Mouse (Mus musculus): ENCODE data around the gene Dnajc4. TPM values are rescaled to one million over a fixed set of nuclear protein-coding genes. Genes with fewer than 3 reads are reported as not detected.
A peak's percentile ranks its signal among the peaks of the same experiment; 100 is the strongest.

Dnajc4 gene
- polyA plus RNA-seq, 1 experiment, result 28.5 TPM

DNA sequence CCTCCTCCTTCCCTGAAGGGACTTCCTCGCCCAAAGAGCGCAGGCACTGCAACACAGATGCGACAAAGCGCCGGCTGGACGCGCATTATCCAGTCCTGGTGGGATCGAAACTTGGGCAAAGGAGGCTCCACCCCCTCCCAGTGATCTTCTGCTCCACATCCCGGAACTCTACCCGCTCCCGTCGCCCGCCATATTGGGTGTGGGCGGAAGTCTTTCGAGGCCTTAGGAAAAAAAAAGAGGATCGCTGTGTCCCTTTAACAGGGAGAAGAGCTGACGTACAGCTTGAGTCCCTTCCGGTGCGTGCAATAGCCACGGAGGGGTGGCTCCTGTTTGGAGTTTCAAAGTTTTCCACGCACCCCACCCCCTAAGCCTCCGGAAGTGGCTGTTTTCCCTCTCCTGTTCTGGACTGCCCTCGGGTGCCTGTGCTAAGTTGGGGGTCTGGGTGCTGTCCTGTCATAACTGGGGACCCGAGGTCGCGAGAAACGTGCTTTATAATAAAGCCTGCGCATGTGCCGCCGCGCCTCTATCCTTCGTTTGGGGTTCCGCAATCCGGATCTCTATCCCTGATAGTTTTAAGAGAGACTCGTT, 40.9 kb downstream of the Dnajc4 start:
- no peaks in the 10 kb centered on the region for H3K36me3 ChIP-seq (ENCODE audit: control insufficient read depth, insufficient read depth)
- H3K4me2 ChIP-seq (ENCODE audit: low read depth), result peak overlapping the region; percentile 98
- peak overlapping the region; percentile 63 for H3ac ChIP-seq (ENCODE audit: control insufficient read depth, insufficient read length)
- H3K4me3 ChIP-seq, result peak overlapping the region; percentile 86
- H3K27me3 ChIP-seq (ENCODE audit: control insufficient read depth, insufficient read depth, insufficient read length), result no peaks in the 10 kb centered on the region
- H3K79me2 ChIP-seq (ENCODE audit: control insufficient read depth, insufficient read depth), result no peaks in the 10 kb centered on the region
- TF ChIP-seq E2F4 (IDR thresholded peaks at IDR 0.05; ENCODE audit: insufficient read depth) (no peak), MYOG (IDR thresholded peaks at IDR 0.05; ENCODE audit: control insufficient read depth in 1 of 3, insufficient read depth in 1 of 3, insufficient read length in 2 of 3, low read depth in 2 of 3) (no peak), MYOD1 (IDR thresholded peaks at IDR 0.05; ENCODE audit: control insufficient read depth in 1 of 3, insufficient read length in 2 of 3, low read depth in 2 of 3) (no peak), POLR2AphosphoS2 (IDR thresholded peaks at IDR 0.05; ENCODE audit: insufficient read length, low read depth) (peak; percentile 79), REST (IDR thresholded peaks at IDR 0.05; ENCODE audit: insufficient read depth, insufficient read length) (no peak), USF1 (IDR thresholded peaks at IDR 0.05; ENCODE audit: low read depth) (no peak), MAX (IDR thresholded peaks at IDR 0.05; ENCODE audit: low read depth) (peak; percentile 18), POLR2A (IDR thresholded peaks at IDR 0.05; ENCODE audit: insufficient read length, low read depth) (peak; percentile 72), CEBPB (IDR thresholded peaks at IDR 0.05; ENCODE audit: insufficient read depth, poor library complexity, severe bottlenecking) (no peak), TCF3 (IDR thresholded peaks at IDR 0.05; ENCODE audit: insufficient read length, low read depth) (no peak), TCF12 (IDR thresholded peaks at IDR 0.05; ENCODE audit: insufficient read depth, poor library complexity, severe bottlenecking) (no peak), SRF (IDR thresholded peaks at IDR 0.05; ENCODE audit: control insufficient read depth, insufficient read length, low read depth) (peak; percentile 21)

DNA sequence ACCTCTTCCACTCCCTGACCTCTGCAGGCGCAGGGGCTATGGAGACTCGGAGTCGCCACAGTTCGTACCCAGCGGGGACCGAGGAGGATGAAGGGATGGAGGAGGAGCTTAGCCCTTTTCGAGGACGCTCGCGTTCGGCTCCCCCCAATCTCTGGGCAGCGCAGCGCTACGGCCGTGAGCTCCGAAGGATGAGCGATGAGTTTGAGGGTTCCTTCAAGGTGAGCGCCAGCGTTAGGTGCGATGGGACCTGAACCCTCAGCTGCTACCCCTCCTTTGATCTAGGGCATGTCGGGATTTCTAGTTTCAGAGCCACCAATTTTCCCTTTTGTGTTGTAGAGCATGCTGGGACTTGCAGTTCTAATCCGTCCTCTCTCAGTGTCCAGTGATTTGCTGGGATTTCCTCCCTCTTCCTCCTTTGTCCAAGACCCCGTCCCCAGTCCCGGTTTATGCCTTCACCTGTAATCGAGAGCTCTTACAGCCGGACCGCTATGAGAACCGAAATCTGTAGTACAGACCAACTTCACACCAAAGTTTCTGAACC, 41.7 kb downstream of the Dnajc4 start:
- Histone ChIP-seq H3K79me2 (ENCODE audit: control insufficient read depth, insufficient read depth) (no peaks in the 10 kb centered on the region), H3K4me2 (ENCODE audit: low read depth) (peak overlapping the region; percentile 87), H3K36me3 (ENCODE audit: control insufficient read depth, insufficient read depth) (no peaks in the 10 kb centered on the region), H3K4me3 (peak overlapping the region; percentile 86), H3K27me3 (ENCODE audit: control insufficient read depth, insufficient read depth, insufficient read length) (no peaks in the 10 kb centered on the region), H3ac (ENCODE audit: control insufficient read depth, insufficient read length) (peak overlapping the region; percentile 63)
- peak; percentile 94 for TF ChIP-seq POLR2AphosphoS2 (IDR thresholded peaks at IDR 0.05; ENCODE audit: insufficient read length, low read depth)
- no peak for TF ChIP-seq CEBPB (IDR thresholded peaks at IDR 0.05; ENCODE audit: insufficient read depth, poor library complexity, severe bottlenecking)
- TF ChIP-seq TCF12 (IDR thresholded peaks at IDR 0.05; ENCODE audit: insufficient read depth, poor library complexity, severe bottlenecking), result no peak
- TF ChIP-seq SRF (IDR thresholded peaks at IDR 0.05; ENCODE audit: control insufficient read depth, insufficient read length, low read depth), result no peak
- peak; percentile 74 for TF ChIP-seq POLR2A (IDR thresholded peaks at IDR 0.05; ENCODE audit: insufficient read length, low read depth)

DNA sequence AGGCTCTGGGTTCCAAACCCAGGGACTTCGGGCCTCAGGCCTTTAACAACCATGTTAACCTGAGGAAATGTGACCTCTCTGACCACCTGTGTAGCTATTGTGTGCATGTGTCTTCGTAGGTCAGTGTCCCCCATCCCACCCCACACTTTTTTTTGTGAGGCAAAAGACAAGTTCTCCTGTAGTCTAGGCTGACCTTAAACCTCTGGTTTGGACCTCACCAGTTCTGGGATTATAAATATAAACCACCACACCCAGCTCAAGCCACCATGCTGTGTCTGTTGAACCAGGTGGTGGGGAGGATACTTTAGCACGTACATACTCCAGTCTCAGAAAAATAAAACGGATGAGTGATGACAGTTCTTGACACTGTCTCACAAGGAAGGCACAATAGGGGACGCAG, 42.4 kb downstream of the Dnajc4 start:
- no peak for TF ChIP-seq POLR2A (IDR thresholded peaks at IDR 0.05; ENCODE audit: insufficient read length, low read depth)
- TF ChIP-seq MYOD1 (IDR thresholded peaks at IDR 0.05; ENCODE audit: control insufficient read depth in 1 of 3, insufficient read length in 2 of 3, low read depth in 2 of 3), result no peak
- TF ChIP-seq SRF (IDR thresholded peaks at IDR 0.05; ENCODE audit: control insufficient read depth, insufficient read length, low read depth), result no peak
- no peak for TF ChIP-seq MYOG (IDR thresholded peaks at IDR 0.05; ENCODE audit: control insufficient read depth in 1 of 3, insufficient read depth in 1 of 3, insufficient read length in 2 of 3, low read depth in 2 of 3)
- no peak for TF ChIP-seq REST (IDR thresholded peaks at IDR 0.05; ENCODE audit: insufficient read depth, insufficient read length)
- no peak for TF ChIP-seq TCF12 (IDR thresholded peaks at IDR 0.05; ENCODE audit: insufficient read depth, poor library complexity, severe bottlenecking)
- Histone ChIP-seq H3K4me3 (peak overlapping the region; percentile 86), H3K79me2 (ENCODE audit: control insufficient read depth, insufficient read depth) (no peaks in the 10 kb centered on the region), H3K27me3 (ENCODE audit: control insufficient read depth, insufficient read depth, insufficient read length) (no peaks in the 10 kb centered on the region), H3K36me3 (ENCODE audit: control insufficient read depth, insufficient read depth) (no peaks in the 10 kb centered on the region), H3ac (ENCODE audit: control insufficient read depth, insufficient read length) (peak overlapping the region; percentile 63), H3K4me2 (ENCODE audit: low read depth) (peak overlapping the region; percentile 87)

DNA sequence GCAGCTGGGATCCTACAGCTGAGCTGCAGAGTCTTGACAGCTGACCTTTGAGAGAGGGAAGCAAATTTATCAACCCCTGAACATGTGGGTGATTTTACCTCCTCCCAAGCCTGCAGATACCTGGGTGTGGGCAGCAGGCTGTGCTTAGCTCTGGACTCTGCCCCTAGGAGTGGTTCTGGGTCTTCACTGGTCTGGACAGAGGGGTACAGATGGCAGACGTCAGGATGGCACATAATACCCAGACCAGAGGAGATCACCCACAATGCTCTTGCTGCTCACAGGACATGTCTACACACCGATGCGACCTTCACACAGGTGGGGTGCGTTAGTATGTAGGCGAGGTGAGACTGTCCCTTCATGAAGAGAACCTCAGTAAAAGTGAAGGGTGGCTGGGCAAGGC, 42.8 kb downstream of the Dnajc4 start:
- Histone ChIP-seq H3K27me3 (ENCODE audit: control insufficient read depth, insufficient read depth, insufficient read length) (no peaks in the 10 kb centered on the region), H3K4me2 (ENCODE audit: low read depth) (no peak overlapping the region), H3ac (ENCODE audit: control insufficient read depth, insufficient read length) (no peak overlapping the region), H3K4me3 (peak overlapping the region; percentile 86), H3K79me2 (ENCODE audit: control insufficient read depth, insufficient read depth) (no peaks in the 10 kb centered on the region), H3K36me3 (ENCODE audit: control insufficient read depth, insufficient read depth) (no peaks in the 10 kb centered on the region)
- peak; percentile 23 for TF ChIP-seq POLR2AphosphoS2 (IDR thresholded peaks at IDR 0.05; ENCODE audit: insufficient read length, low read depth)
- no peak for TF ChIP-seq POLR2A (IDR thresholded peaks at IDR 0.05; ENCODE audit: insufficient read length, low read depth)

DNA sequence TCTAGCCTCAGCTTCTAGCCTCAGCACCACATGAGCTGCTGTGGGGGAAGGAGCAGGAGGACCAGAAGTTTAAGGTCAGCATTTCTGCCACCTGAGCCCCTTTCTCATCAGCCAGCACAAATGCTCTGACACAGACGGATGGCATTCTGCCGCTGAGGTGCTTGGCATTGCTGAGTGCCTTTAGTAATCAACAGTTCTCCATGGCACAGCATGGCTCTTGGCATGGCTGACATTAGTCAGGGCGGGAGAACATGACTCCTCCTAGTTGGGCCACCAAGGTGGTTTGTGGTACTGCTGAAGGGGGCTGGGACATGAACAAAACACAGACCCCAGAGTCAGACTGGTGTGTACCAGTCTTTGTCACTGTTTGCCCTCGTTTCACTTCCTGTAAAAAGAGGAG, 44.2 kb downstream of the Dnajc4 start:
- Histone ChIP-seq H3ac (ENCODE audit: control insufficient read depth, insufficient read length) (no peak overlapping the region), H3K4me3 (no peak overlapping the region), H3K36me3 (ENCODE audit: control insufficient read depth, insufficient read depth) (no peaks in the 10 kb centered on the region), H3K27me3 (ENCODE audit: control insufficient read depth, insufficient read depth, insufficient read length) (no peaks in the 10 kb centered on the region), H3K4me2 (ENCODE audit: low read depth) (no peak overlapping the region), H3K79me2 (ENCODE audit: control insufficient read depth, insufficient read depth) (peaks cover 7% of the 10 kb centered on the region)
- TF ChIP-seq MYOD1 (IDR thresholded peaks at IDR 0.05; ENCODE audit: control insufficient read depth in 1 of 3, insufficient read length in 2 of 3, low read depth in 2 of 3), result no peak
- no peak for TF ChIP-seq USF1 (IDR thresholded peaks at IDR 0.05; ENCODE audit: low read depth)
- TF ChIP-seq TCF12 (IDR thresholded peaks at IDR 0.05; ENCODE audit: insufficient read depth, poor library complexity, severe bottlenecking), result no peak
- TF ChIP-seq CEBPB (IDR thresholded peaks at IDR 0.05; ENCODE audit: insufficient read depth, poor library complexity, severe bottlenecking), result no peak
- no peak for TF ChIP-seq SRF (IDR thresholded peaks at IDR 0.05; ENCODE audit: control insufficient read depth, insufficient read length, low read depth)
- TF ChIP-seq E2F4 (IDR thresholded peaks at IDR 0.05; ENCODE audit: insufficient read depth), result no peak
